Mouse (Mus musculus) stomach, postnatal 0 days (tissue): ENCODE results near the gene Fam216a. TPM values are rescaled to one million over a fixed set of nuclear protein-coding genes. Genes with fewer than 3 reads are reported as not detected.
"Not testable (repeated sequence)": the region's sequence is repeated elsewhere in the genome, so short reads cannot be mapped to it uniquely, and the experiment has no call there.

Source experiments
- ATAC-seq: fragments of 200-750 bp; cut with Nextera tagmentation; 2 replicates; pipeline ENCODE4 v1.8.0; 2017; ENCODE audit not compliant: low FRiP score, low TSS enrichment
- DNase-seq: peaks from one replicate; pipeline ENCODE4 v3.0.0-alpha.2; 2016; ENCODE audit warnings: low spot score
- H3K27ac ChIP-seq: fragments of 300-500 bp; sonication (generic); replicated peaks from 2 replicates; pipeline ENCODE4 v1.5.1; 2014; ENCODE audit warnings: mild to moderate bottlenecking, control low read depth
- H3K27me3 ChIP-seq: fragments of 300-500 bp; sonication (generic); 2 replicates; pipeline ENCODE4 v1.6.1; 2014; ENCODE audit warnings: low read length; ENCODE audit not compliant: control insufficient read depth, insufficient read depth
- H3K36me3 ChIP-seq: fragments of 300-500 bp; sonication (generic); 2 replicates; pipeline ENCODE4 v1.6.1; 2014; ENCODE audit warnings: low read length, mixed read lengths; ENCODE audit not compliant: control insufficient read depth, insufficient read depth
- H3K4me1 ChIP-seq: fragments of 300-500 bp; sonication (generic); replicated peaks from 2 replicates; pipeline ENCODE4 v1.6.1; 2014; ENCODE audit warnings: antibody characterized with exemption; ENCODE audit not compliant: control insufficient read depth, insufficient read depth
- H3K4me2 ChIP-seq: fragments of 300-500 bp; sonication (generic); replicated peaks from 2 replicates; pipeline ENCODE4 v1.6.1; 2014; ENCODE audit warnings: low read depth, mild to moderate bottlenecking, control low read depth, moderate library complexity
- H3K4me3 ChIP-seq: fragments of 300-500 bp; sonication (generic); 2 replicates; pipeline ENCODE4 v1.5.1; 2014; ENCODE audit warnings: low read depth, low read length, control low read depth
- H3K9ac ChIP-seq: fragments of 300-500 bp; sonication (generic); 2 replicates; pipeline ENCODE4 v1.6.1; 2014; ENCODE audit warnings: mild to moderate bottlenecking, low read length, control low read depth, mixed read lengths
- H3K9me3 ChIP-seq: fragments of 300-500 bp; sonication (generic); 2 replicates; pipeline ENCODE4 v1.6.1; 2016; ENCODE audit warnings: low read length; ENCODE audit not compliant: control insufficient read depth
- CTCF ChIP-seq: IDR thresholded peaks from 2 replicates; pipeline ENCODE4 v1.5.1; 2016; ENCODE audit warnings: antibody characterized with exemption, low read depth, mild to moderate bottlenecking, moderate library complexity
- EP300 ChIP-seq: optimal IDR thresholded peaks from 2 replicates; pipeline ENCODE3; 2016; ENCODE audit warnings: antibody characterized with exemption
- WGBS: fragments of 180-500 bp; shearing (Covaris S2); extraction: QIAGEN DNeasy Blood & Tissue Kit; methylation state at CpG from one replicate; pipeline ENCODE4 v1.1.7; 2014; 5-methylcytosine and 5-hydroxymethylcytosine counted together
- polyA plus RNA-seq: library from polyadenylated mRNA; unstranded; fragments of >200 nt; fragmentation: Nextera tagmentation; extraction: Ambion mirVana; gene quantifications from 2 replicates; pipeline ENCODE4 v1.2.1, GENCODE M21; 2015

The Fam216a gene
- polyA plus RNA-seq, 1 experiment from 2014 or later = 26.0 TPM

GRCm38 (mm10) chr5:122324608-122325431, 47.3 kb downstream of the Fam216a start:
- H3K9ac ChIP-seq = no peak overlapping the region
- 80% methylated on average over 23 of the region's 23 CpGs for WGBS
- ATAC-seq (no peak), DNase-seq (no peak)
- no peaks in the 10 kb centered on the region for H3K27me3 ChIP-seq
- no peaks in the 10 kb centered on the region for H3K9me3 ChIP-seq
- peaks cover 5% of the 10 kb centered on the region; the same call in 1 of the 2 replicates for H3K36me3 ChIP-seq
- TF ChIP-seq CTCF = peak; percentile 19; the same call in 1 of the 2 replicates
- no peak for TF ChIP-seq EP300
- no peak overlapping the region for H3K4me2 ChIP-seq
- no peaks in the 10 kb centered on the region for H3K4me1 ChIP-seq
- H3K27ac ChIP-seq = no peak overlapping the region
- H3K4me3 ChIP-seq = no peak overlapping the region

DNA sequence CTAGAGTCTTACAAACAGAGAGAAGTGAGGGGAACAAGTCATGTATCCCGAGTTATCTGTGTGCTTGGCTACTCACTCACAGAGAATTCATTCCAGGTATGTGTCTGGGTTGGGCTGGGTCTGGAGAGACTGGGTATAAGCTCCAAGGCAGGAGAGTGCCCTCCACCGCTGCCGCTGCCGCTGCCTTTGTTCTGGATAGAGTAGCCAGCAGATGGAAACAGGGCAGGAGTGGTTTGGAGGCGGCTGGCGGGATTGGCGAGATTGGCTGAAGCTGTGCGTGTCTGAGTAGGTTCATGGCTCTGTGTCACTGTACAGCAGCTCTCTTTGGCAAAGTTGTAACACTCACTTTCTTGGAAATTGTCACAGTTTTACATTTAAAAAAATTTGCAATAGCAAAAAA, 48.6 kb downstream of the Fam216a start:
- H3K4me2 ChIP-seq = no peak overlapping the region
- no peak overlapping the region for H3K27ac ChIP-seq
- H3K9me3 ChIP-seq = no peaks in the 10 kb centered on the region
- H3K4me1 ChIP-seq = no peaks in the 10 kb centered on the region
- no peaks in the 10 kb centered on the region for H3K27me3 ChIP-seq
- no peak for ATAC-seq
- no peak for TF ChIP-seq CTCF
- no peak for TF ChIP-seq EP300
- WGBS = 77% methylated on average over 8 of the region's 8 CpGs
- DNase-seq = no peak
- H3K4me3 ChIP-seq = no peak overlapping the region
- H3K9ac ChIP-seq = no peak overlapping the region
- H3K36me3 ChIP-seq = peaks cover 6% of the 10 kb centered on the region; the same call in 1 of the 2 replicates

- Histone ChIP-seq H3K9ac (no peak overlapping the region), H3K27ac (peak overlapping the region; percentile 83), H3K4me1 (0 out of 2 replicates have a peak, but pooled peaks cover 3% of the 10 kb centered on the region), H3K27me3 (no peaks in the 10 kb centered on the region), H3K4me3 (no peak overlapping the region), H3K36me3 (peaks cover 6% of the 10 kb centered on the region; the same call in 1 of the 2 replicates), H3K4me2 (no peak overlapping the region), H3K9me3 (no peaks in the 10 kb centered on the region)
- DNase-seq (no peak), ATAC-seq (peak; percentile 65)
- WGBS = 39% methylated on average over 12 of the region's 12 CpGs
- TF ChIP-seq CTCF = no peak
- no peak for TF ChIP-seq EP300
Measured at GRCm38 (mm10) chr5:122320205-122320781, 51.9 kb downstream of the Fam216a start.

DNA sequence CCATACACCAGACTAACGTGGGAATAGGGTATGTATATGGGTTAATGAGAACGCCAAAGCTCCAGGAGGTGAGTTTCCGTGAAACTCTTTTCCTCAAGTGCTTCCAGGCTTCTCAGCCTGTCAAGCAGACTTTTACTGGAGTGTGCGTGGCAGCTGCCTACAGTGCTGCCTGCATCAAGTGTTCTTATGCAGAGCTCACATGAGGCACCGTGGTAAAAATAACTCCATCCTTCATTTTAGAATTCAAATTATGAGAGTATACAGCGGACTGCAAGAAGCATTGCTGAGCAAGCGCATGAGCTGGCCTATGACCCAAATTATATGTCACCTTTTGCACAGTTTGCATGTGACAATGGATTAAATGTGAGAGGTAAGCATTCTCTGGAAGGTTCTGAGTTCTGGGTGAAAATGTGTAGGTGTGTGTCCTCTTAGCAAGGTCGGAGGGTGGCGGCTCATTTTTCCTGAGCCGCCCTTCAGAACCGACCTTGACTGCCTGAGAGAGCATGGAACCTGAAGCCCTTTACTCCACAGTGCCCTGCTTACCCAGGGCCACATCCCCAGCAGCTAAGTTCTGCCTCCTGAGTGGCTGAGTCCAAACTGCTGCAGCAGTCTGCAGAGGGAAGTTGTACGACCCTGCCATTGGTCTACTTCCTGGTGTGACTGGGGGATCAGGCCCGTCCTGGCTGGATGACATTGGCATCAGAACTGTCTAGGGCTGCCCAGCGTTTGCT, 52.5 kb downstream of the Fam216a start:
- Histone ChIP-seq H3K4me3 (no peak overlapping the region), H3K4me2 (no peak overlapping the region), H3K36me3 (peaks cover 6% of the 10 kb centered on the region; the same call in 1 of the 2 replicates), H3K4me1 (peaks cover 7% of the 10 kb centered on the region), H3K27me3 (no peaks in the 10 kb centered on the region), H3K9me3 (no peaks in the 10 kb centered on the region), H3K27ac (peak overlapping the region; percentile 83), H3K9ac (no peak overlapping the region)
- DNase-seq (no peak), ATAC-seq (peak; percentile 60; the same call in 1 of the 2 replicates)
- WGBS = 65% methylated on average over 14 of the region's 14 CpGs
- TF ChIP-seq CTCF (no peak), EP300 (no peak)

GRCm38 (mm10) chr5:122318976-122319375, 53.2 kb downstream of the Fam216a start:
- not testable (repeated sequence) for H3K9ac ChIP-seq, H3K4me1 ChIP-seq, H3K27ac ChIP-seq, H3K4me3 ChIP-seq, H3K9me3 ChIP-seq, H3K4me2 ChIP-seq, H3K36me3 ChIP-seq, ATAC-seq, H3K27me3 ChIP-seq, DNase-seq
- WGBS = 70% methylated on average over 3 of the region's 3 CpGs
